Mouse (Mus musculus) cerebellum, adult 2 months (tissue): Measurements from ENCODE around the gene P4ha2.

Experiments used
- CTCF ChIP-seq: fragments of 200-500 bp; IDR thresholded peaks from 2 replicates; pipeline ENCODE4 v1.5.1; 2011; ENCODE audit warnings: low read depth, mild to moderate bottlenecking, control low read depth, low read length, moderate library complexity, borderline replicate concordance; ENCODE audit not compliant: insufficient read depth
- POLR2A ChIP-seq: fragments of 200-500 bp; IDR thresholded peaks from 2 replicates; pipeline ENCODE4 v1.6.1; 2011; ENCODE audit warnings: low read length, control low read depth, borderline replicate concordance; ENCODE audit not compliant: insufficient read depth

- TF ChIP-seq CTCF: no peak
- no peak for TF ChIP-seq POLR2A
Observed at GRCm38 (mm10) chr11:54169432-54170295, 69.8 kb downstream of the P4ha2 start.
